Mouse (Mus musculus) forebrain, postnatal 0 days (tissue): ENCODE results near the gene Tspan12. TPM values are rescaled to one million over a fixed set of nuclear protein-coding genes. Genes with fewer than 3 reads are reported as not detected.

Experiments used
- ATAC-seq: fragments of 200-750 bp; cut with Nextera tagmentation; 2 replicates; pipeline ENCODE4 v1.8.0; 2017; ENCODE audit warnings: mild to moderate bottlenecking, moderate library complexity
- DNase-seq: peaks from one replicate; pipeline ENCODE4 v3.0.0-alpha.2; 2015
- H3K27ac ChIP-seq: fragments of 300-500 bp; sonication (generic); 2 replicates; pipeline ENCODE4 v1.5.1; 2014; ENCODE audit warnings: low read depth, mild to moderate bottlenecking, antibody characterized with exemption, low read length, moderate library complexity, mixed read lengths
- H3K27me3 ChIP-seq: fragments of 300-500 bp; sonication (generic); 2 replicates; pipeline ENCODE4 v1.6.1; 2014; ENCODE audit warnings: mild to moderate bottlenecking, low read length, mixed read lengths; ENCODE audit not compliant: insufficient read depth
- H3K36me3 ChIP-seq: fragments of 300-500 bp; sonication (generic); 2 replicates; pipeline ENCODE4 v1.6.1; 2014; ENCODE audit warnings: mild to moderate bottlenecking, moderate library complexity; ENCODE audit not compliant: insufficient read depth
- H3K4me1 ChIP-seq: fragments of 300-500 bp; sonication (generic); 2 replicates; pipeline ENCODE4 v1.6.1; 2014; ENCODE audit warnings: antibody characterized with exemption; ENCODE audit not compliant: insufficient read depth
- H3K4me2 ChIP-seq: fragments of 300-500 bp; sonication (generic); 2 replicates; pipeline ENCODE4 v1.6.1; 2014; ENCODE audit warnings: low read depth, mild to moderate bottlenecking, moderate library complexity
- H3K4me3 ChIP-seq: fragments of 300-500 bp; sonication (generic); 2 replicates; pipeline ENCODE4 v1.5.1; 2014; ENCODE audit warnings: low read depth, low read length, mixed read lengths
- H3K9ac ChIP-seq: fragments of 300-500 bp; sonication (generic); 2 replicates; pipeline ENCODE4 v1.6.1; 2014; ENCODE audit warnings: mild to moderate bottlenecking
- H3K9me3 ChIP-seq: fragments of 300-500 bp; sonication (generic); 2 replicates; pipeline ENCODE4 v1.6.1; 2016; ENCODE audit warnings: low read length
- CTCF ChIP-seq: sonication (generic); IDR thresholded peaks from 2 replicates; pipeline ENCODE4 v1.5.1; 2016; ENCODE audit warnings: antibody characterized with exemption, control low read depth, low read depth
- WGBS: fragments of 180-500 bp; shearing (Covaris S2); extraction: QIAGEN DNeasy Blood & Tissue Kit; methylation state at CpG from one replicate; pipeline ENCODE4 v1.1.7; 2014; 5-methylcytosine and 5-hydroxymethylcytosine counted together
- polyA plus RNA-seq: library from polyadenylated mRNA; unstranded; fragments of >200 nt; fragmentation: Nextera tagmentation; extraction: Ambion mirVana; gene quantifications from 2 replicates; pipeline ENCODE4 v1.2.1, GENCODE M21; 2015
- total RNA-seq: library from RNA; depleted of rRNA; stranded (reverse); fragments of >200 nt; gene quantifications from 2 replicates; pipeline ENCODE4 v1.2.3, GENCODE M21; 2014; rRNA removed

Tspan12 gene
- total and polyA plus RNA-seq, 2 experiments from 2014 or later = 30.7 to 42.6 TPM

DNA sequence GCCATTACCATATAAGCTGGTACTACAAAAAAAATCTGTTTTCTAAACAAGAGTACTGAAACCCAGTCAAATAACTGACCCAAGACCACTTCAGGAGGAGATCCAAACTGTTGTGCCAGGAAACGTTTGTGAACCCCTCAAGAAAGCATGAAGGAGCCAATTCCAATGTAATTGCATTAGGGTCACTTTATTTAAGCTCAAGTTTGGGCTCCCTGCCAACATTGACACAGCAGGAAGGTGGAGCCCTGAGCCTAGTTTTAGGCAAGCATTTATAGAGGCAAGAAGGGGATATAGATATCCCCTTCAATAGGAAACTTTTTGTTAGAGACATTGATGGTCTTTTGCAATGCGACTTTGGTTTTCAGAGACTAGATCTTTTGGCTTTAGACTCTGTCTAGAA is 111.7 kb downstream of the Tspan12 start:
- H3K4me2 ChIP-seq = no peak overlapping the region
- H3K4me1 ChIP-seq = no peaks in the 10 kb centered on the region
- no peak overlapping the region for H3K27ac ChIP-seq
- no peaks in the 10 kb centered on the region for H3K27me3 ChIP-seq
- TF ChIP-seq CTCF = no peak
- DNase-seq (no peak), ATAC-seq (no peak)
- no peaks in the 10 kb centered on the region for H3K36me3 ChIP-seq
- H3K4me3 ChIP-seq = no peak overlapping the region
- no peak overlapping the region for H3K9ac ChIP-seq
- 45% methylated on average over 2 of the region's 2 CpGs for WGBS
- H3K9me3 ChIP-seq = no peaks in the 10 kb centered on the region

DNA sequence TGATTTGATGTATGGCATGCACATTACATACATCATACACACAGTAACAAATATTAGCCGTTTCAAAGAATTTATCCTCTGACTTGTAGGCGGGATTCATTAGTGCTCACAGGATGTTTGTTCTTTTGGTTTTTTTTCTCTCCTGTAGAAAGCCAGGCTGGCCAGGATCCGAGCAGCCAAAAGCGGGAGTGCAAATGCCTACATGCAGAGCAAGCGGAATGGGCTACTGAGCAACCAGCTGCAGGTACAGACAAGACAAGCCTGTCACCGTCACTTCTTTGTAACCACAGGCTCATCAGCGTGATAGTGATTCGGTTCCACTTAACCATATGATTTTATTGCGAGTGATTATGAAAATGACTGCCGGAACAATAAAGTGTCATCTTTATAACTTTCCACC is 130.1 kb downstream of the Tspan12 start:
- WGBS = 87% methylated on average over 10 of the region's 10 CpGs
- Histone ChIP-seq H3K27me3 (no peaks in the 10 kb centered on the region), H3K36me3 (no peaks in the 10 kb centered on the region), H3K9me3 (no peaks in the 10 kb centered on the region), H3K4me3 (no peak overlapping the region), H3K4me1 (no peaks in the 10 kb centered on the region), H3K27ac (no peak overlapping the region), H3K4me2 (no peak overlapping the region), H3K9ac (no peak overlapping the region)
- DNase-seq = no peak
- no peak for TF ChIP-seq CTCF
- no peak for ATAC-seq

Other genes starting within 250 kb of the Tspan12 start
- 18.2 and 25.7 TPM in 2 replicates for gene Ing3, start 97.1 kb upstream of the Tspan12 start, total RNA-seq
- gene Ing3, start 97.1 kb upstream of the Tspan12 start, polyA plus RNA-seq = 42.0 and 43.5 TPM in 2 replicates
- gene Cped1, start 133.4 kb upstream of the Tspan12 start, total RNA-seq = 3.9 and 6.5 TPM in 2 replicates
- 2.4 and 2.5 TPM in 2 replicates for gene Cped1, start 133.4 kb upstream of the Tspan12 start, polyA plus RNA-seq